Mouse (Mus musculus) bone marrow, adult 2 months (tissue): ENCODE results near the gene Card11. TPM values are rescaled to one million over a fixed set of nuclear protein-coding genes. Genes with fewer than 3 reads are reported as not detected.

ENCODE experiments used
- H3K27ac ChIP-seq: fragments of 200-500 bp; 2 replicates; pipeline ENCODE4 v1.5.1; 2012; ENCODE audit warnings: low read depth, mild to moderate bottlenecking, control low read depth, inconsistent platforms, low read length; ENCODE audit not compliant: control insufficient read depth, poor library complexity, insufficient read depth
- H3K4me1 ChIP-seq: fragments of 200-500 bp; 2 replicates; pipeline ENCODE4 v1.6.1; 2011; ENCODE audit warnings: low read length; ENCODE audit not compliant: control insufficient read depth, insufficient read depth
- H3K4me3 ChIP-seq: fragments of 200-500 bp; replicated peaks from 2 replicates; pipeline ENCODE3; 2011; ENCODE audit warnings: mild to moderate bottlenecking, low read depth, low read length, control low read depth; ENCODE audit not compliant: control insufficient read depth
- CTCF ChIP-seq: fragments of 200-500 bp; IDR thresholded peaks from 2 replicates; pipeline ENCODE4 v1.5.1; 2011; ENCODE audit warnings: low read length, control low read depth; ENCODE audit not compliant: control insufficient read depth, insufficient read depth
- POLR2A ChIP-seq: fragments of 200-500 bp; IDR thresholded peaks from 2 replicates; pipeline ENCODE4 v1.6.1; 2011; ENCODE audit warnings: low read depth, mild to moderate bottlenecking, control low read depth, low read length, borderline replicate concordance; ENCODE audit not compliant: control insufficient read depth
- WGBS: fragments of 180-500 bp; shearing (Covaris S2); methylation state at CpG from one replicate; pipeline ENCODE4 v1.1.7; 2018; 5-methylcytosine and 5-hydroxymethylcytosine counted together
- polyA plus RNA-seq: library from polyadenylated mRNA; stranded (reverse); fragments of >200 nt; gene quantifications from 2 replicates; pipeline ENCODE4 v1.2.4, GENCODE M21; 2011; ENCODE audit warnings: low replicate concordance; ENCODE audit not compliant: missing spikeins, insufficient read depth, insufficient read length

Card11 gene
- polyA plus RNA-seq, 1 experiment: 18.2 TPM

GRCm38 (mm10) chr5:140884966-140885365 is 115.4 kb downstream of the Card11 start:
- WGBS: 43% methylated on average over 13 of the region's 13 CpGs
- Histone ChIP-seq H3K27ac (no peak overlapping the region), H3K4me3 (no peak overlapping the region), H3K4me1 (no peaks in the 10 kb centered on the region)
- TF ChIP-seq POLR2A (no peak), CTCF (no peak)

- no peaks in the 10 kb centered on the region for H3K4me1 ChIP-seq
- no peak for TF ChIP-seq POLR2A
- no peak for TF ChIP-seq CTCF
- H3K4me3 ChIP-seq: no peak overlapping the region
- WGBS: 76% methylated on average over 4 of the region's 4 CpGs
- no peak overlapping the region for H3K27ac ChIP-seq
Measured at GRCm38 (mm10) chr5:140882391-140882790, 118.0 kb downstream of the Card11 start.

- Histone ChIP-seq H3K27ac (no peak overlapping the region), H3K4me3 (no peak overlapping the region), H3K4me1 (no peaks in the 10 kb centered on the region)
- no peak for TF ChIP-seq POLR2A
- no peak for TF ChIP-seq CTCF
- WGBS: 88% methylated on average over 10 of the region's 10 CpGs
Measured at GRCm38 (mm10) chr5:140880151-140880550, 120.2 kb downstream of the Card11 start.

GRCm38 (mm10) chr5:140878644-140879043 is 121.7 kb downstream of the Card11 start:
- H3K4me3 ChIP-seq: no peak overlapping the region
- TF ChIP-seq POLR2A (no peak), CTCF (peak; percentile 56)
- no peak overlapping the region for H3K27ac ChIP-seq
- WGBS: 73% methylated on average over 6 of the region's 6 CpGs
- H3K4me1 ChIP-seq: no peaks in the 10 kb centered on the region

- H3K27ac ChIP-seq: no peak overlapping the region
- H3K4me3 ChIP-seq: no peak overlapping the region
- H3K4me1 ChIP-seq: no peaks in the 10 kb centered on the region
- TF ChIP-seq CTCF (no peak), POLR2A (no peak)
- 24% methylated on average over 6 of the region's 6 CpGs for WGBS
Measured at GRCm38 (mm10) chr5:140873736-140874307, 126.6 kb downstream of the Card11 start.

- H3K4me1 ChIP-seq: no peaks in the 10 kb centered on the region
- TF ChIP-seq POLR2A: no peak
- no peak for TF ChIP-seq CTCF
- 11% methylated on average over 18 of the region's 18 CpGs for WGBS
- no peak overlapping the region for H3K4me3 ChIP-seq
- H3K27ac ChIP-seq: no peak overlapping the region
Measured at GRCm38 (mm10) chr5:140873039-140873551, 127.3 kb downstream of the Card11 start.

GRCm38 (mm10) chr5:140872532-140873038 is 127.8 kb downstream of the Card11 start:
- 10% methylated on average over 11 of the region's 11 CpGs for WGBS
- no peak for TF ChIP-seq POLR2A
- TF ChIP-seq CTCF: no peak
- Histone ChIP-seq H3K4me3 (no peak overlapping the region), H3K27ac (no peak overlapping the region), H3K4me1 (no peaks in the 10 kb centered on the region)

GRCm38 (mm10) chr5:140871241-140871640 is 129.1 kb downstream of the Card11 start:
- H3K4me1 ChIP-seq: no peaks in the 10 kb centered on the region
- no peak overlapping the region for H3K27ac ChIP-seq
- no peak overlapping the region for H3K4me3 ChIP-seq
- TF ChIP-seq POLR2A: no peak
- TF ChIP-seq CTCF: no peak
- 35% methylated on average over 6 of the region's 6 CpGs for WGBS

GRCm38 (mm10) chr5:140869034-140869433 is 131.3 kb downstream of the Card11 start:
- no peak for TF ChIP-seq POLR2A
- peak; percentile 72 for TF ChIP-seq CTCF
- WGBS: 49% methylated on average over 2 of the region's 2 CpGs
- Histone ChIP-seq H3K4me3 (no peak overlapping the region), H3K27ac (no peak overlapping the region), H3K4me1 (no peaks in the 10 kb centered on the region)
